Mouse (Mus musculus) thymus, adult 18-20 months (tissue): ENCODE results near the gene Nomo1.
A peak's percentile ranks its signal among the peaks of the same experiment; 100 is the strongest.

Experiments used
- DNase-seq, 2 experiments: peaks; one replicate each; pipeline ENCODE4 v3.0.0; 2022; ENCODE audit warnings: mixed read lengths in 2 of 2

Nomo1 gene

DNA sequence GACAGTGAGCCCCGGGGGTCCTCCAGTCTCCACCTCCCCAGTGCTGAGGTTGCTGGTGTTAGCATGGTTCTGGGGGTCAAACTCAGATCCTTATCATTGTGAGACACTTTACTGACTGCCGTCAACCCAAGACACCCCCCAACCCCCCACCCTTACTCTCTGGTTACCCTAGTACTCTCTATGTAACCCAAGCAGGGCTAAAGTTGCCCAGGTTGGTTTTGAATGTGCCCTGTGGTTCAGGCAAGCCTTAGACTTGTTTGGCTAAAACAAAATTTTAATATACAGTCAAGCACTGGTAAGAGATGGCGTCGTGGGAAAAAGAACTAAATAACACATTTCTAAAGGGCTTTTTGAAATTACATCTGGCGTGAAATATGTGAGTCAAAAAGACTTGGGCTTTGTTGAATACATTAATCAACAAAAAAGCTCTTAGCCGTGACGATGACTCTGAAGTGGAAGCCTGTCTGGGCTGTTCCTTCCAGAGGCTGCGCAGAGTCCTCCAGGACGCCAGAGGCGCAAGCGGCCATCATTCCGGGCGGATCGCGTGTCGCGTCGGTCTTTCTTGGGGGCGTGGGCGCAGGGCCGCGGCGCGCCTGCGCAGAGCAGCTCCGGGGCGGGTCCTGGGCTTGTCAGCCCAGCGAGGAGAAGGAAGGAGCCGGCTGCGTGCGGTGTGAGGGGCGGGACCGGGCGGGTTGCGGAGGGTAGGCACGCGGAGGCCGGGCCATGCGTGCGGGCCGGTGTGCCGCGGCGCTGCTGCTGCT is at the start of gene Nomo1:
Gene Nomo1 (plus strand): TSS at position 590 of the 761 bp plus-strand sequence.
- peak; percentile 88 to 93 for DNase-seq

DNA sequence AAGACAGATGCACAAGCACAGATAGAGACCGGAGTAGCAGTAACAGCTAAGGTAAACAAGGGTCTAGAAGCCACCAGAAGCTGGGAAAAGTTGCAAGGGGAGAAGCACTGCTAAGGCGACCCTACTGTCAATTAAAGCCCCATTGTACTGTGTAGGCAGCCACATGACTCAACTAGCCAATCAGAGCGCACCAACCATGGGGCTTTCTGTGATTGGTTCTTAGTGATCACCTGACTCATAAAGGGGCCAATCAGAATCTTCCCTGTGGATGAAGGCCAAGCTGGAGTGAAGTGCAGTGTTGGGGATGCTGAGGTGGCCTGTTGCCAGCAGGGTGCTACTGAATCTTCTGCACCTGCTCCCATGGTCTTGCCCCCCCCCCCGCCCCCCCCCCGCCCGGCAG is 46.6 kb upstream of the Nomo1 start:
- DNase-seq, result no peak

DNA sequence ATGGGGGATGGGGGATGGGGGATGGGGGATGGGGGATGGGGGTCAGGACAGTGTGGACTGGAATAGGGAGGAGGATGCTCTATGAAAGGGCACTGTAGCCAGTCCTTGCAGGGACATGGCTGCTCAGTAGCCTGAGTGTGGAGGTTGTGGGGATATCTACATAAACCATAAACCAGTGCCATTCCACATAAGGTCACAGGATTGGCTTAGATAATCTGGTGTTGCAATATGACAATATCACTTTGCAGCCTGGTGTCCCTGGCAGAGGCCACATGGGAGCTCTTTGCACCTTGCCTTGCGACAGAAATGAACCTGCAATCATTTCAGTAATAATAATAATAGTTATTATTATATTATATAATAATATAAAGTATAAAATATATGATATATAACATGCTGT is 45.2 kb upstream of the Nomo1 start:
- DNase-seq, result no peak

DNA sequence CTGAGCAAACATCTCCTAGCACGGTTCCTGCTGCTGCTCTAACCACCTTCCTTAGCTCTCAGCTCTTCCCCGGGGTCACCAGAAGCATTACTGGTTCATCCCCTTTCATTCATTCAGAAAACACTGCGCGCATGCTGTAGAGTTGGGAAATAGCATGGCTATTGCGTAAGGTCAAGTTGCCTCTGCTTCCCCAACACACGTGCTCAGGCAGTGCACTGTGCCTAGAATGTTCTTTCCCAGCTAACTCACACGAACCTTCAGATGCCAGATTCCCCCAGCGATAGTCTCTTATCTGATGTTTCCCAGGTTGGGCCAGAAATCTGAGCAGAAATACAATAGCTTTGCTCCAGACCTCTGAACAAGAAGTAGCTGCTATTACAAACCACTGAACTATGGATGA is 41.0 kb upstream of the Nomo1 start:
- DNase-seq, result no peak

DNA sequence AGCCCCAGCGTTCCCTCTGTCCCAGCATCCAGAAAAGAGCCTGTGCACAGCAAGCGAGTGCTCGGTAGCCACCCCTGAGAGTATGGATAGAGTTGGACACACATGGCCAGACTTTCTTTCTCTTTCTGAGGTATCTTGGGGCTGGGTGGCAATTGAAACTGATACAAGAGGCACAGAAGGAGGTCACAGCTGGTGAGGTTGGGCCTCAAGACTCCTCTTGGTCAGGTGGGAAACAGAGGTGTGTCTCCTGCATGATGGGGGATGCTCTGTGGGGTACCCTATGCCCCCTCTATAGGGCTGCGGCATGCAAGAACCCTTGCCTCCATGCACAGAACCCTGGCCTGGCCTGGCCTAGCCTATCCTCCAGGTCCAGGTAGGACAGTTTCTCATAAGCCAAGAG is 32.9 kb upstream of the Nomo1 start:
- DNase-seq, result no peak

DNA sequence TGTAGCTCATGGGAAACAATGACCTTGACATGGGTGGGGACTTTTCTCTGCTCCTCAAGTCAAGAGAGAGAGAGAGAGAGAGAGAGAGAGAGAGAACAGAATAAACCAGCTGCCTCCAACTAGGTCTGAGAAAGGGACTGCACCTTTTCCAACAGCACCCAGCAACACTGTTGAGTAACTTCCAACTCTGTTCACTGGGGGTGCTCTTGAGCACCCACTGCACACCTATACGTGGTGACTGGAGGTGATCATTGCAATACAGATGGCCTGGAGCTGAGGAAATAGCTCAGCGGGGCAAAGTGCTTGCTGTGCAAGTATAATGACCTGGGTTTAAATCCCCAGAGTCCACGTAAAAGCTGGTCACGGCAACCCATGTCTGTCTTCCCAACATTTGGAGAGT is 30.8 kb upstream of the Nomo1 start:
- DNase-seq, result no peak

DNA sequence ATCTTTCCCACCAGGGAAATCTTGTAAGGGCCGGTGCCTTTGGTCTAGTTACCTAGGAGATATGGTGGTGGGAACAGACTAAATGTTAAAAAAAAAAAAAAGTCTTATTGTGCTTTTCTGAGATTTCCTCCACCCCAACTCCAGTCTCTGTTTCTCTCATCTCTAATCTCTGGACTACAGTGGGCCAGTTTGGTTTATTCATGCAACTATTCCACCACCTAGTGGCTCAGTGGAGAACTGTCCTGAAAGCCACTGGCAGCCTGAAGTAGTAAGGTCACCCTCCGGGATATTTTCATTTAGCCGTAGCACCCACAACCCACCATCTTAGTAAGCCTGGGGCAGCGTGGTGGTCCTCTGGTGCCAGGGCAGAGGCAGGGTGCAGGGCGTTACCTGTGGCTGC is 23.9 kb upstream of the Nomo1 start:
- peak in 1 of 2 experiments; percentile 8 for DNase-seq

DNA sequence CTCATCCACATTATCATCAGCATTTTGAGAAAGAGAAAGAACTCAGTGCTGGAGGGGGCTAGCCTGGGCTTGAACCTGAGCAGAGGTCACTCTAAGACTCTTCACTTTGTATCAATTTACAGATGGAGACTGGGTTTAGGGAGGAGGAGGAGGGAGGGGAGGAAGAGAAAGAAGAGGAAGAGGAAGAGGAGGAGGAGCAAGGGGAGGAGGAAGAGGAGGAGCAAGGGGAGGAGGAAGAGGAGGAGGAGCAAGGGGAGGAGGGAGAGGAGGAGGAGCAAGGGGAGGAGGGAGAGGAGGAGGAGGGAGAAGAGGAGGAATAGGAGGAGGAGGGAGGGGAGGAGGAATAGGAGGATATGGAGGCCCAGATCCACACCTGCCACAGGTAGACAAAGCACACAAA is 21.4 kb upstream of the Nomo1 start:
- DNase-seq, result no peak

DNA sequence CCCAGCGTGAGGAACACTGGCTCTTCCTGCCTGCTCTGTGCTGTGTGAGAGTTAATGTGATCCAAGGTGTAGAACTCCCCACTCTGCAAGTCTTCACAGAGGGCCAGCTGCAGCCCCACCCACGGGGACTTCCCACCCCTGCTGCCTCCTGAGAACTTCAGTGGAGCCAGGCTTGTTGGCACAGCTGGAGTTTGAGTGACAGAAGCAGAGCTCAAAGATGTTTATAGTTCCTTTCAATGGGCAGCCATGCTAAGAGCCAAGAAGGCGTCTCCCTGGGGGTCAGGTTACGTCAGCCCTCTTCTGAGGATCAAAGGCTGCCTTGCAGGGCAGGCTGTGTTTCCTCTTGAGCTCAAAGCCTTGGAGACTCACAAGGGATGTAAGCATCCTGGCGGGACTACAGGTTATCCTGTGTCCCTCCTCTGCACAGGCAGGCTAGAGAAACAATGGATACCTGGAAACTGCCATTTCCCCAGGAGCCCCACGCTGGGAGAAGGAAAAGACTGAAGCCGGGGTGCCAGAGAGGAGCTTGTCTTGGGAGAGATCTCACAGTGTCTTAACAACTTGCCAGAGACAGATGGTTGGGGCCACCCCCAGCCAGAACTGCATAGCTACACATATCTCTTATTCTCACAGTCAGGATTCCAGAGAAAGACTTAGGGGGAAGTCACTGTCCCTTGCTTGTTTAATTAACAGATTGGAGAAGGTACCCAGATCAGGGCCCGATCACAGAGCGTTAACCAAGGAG is 20.1 kb upstream of the Nomo1 start:
- DNase-seq, result no peak

DNA sequence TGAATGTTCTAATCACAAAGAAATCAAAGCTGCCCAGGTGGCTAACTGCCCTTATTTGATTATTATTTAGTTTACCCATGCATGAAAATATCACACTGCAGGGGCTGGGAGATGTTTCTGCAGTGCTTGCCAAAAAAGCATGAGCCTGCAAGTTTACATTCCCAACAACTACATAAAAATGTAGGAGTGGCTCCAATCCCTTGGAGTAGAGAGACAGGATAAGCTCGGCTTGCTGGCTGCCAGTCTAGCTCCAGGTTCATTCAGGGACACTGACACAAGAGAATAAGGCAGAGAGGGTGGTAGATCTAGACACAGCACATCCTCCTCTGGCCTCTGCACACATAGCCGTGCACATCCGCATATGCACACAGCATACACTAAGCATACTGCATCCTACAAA is 13.9 kb upstream of the Nomo1 start:
- no peak for DNase-seq

DNA sequence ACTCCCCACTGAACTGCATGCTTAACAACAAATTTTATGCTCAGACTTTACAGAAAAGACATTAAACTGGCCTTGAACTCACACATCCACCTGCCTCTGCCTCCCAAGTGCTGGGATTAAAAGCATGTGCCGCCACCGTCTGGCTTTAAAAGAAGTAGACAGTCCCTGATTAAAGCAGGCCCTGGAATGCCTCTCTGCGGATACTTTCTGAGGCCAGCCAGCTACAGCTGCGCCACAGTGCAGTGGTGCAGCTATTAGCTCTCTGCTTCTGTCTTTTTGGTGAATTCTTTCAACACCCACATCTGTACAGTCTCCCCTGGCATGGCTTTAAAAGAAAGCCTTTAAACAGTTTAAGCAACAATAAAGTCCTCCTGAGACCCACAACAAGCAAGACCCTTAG is 11.5 kb upstream of the Nomo1 start:
- no peak for DNase-seq

DNA sequence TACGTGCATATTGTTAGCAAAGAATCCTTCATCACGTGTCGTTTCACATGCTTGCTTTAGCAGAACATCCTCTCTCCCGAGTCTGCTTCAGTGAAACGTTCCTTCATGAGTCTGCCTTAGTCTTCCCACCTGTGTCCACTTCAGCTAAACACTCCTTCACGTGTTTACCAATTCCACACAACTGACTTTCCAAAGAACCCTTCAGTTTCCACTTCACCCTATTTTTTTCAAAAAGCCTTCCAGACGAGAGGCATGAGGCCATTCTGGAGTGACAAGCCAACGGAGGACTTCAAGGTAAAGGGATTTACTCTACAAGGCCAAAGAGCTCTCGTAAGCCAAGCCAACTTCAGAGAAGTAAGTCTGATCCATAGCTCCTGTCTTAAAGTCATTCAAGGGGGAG is 8.1 kb upstream of the Nomo1 start:
- no peak for DNase-seq

DNA sequence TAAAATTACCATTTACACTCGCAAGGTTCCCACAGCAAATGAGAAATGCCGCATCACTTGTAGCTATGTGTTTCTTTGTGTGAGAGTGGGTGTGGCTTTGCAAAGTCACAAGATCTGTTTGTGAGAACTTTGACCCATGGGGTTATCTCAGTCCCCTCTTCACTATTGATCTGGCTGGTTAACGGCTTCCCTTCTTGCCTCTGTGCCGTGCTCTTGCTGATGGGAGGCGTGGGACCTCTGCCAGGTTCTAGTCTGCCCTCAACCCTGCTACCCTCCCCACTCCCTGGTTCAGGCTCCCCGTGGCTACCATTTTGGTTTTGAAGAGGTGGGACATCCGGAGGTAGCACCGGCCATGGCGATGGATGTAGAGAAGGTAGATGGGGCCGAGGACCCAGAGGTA is 4.8 kb upstream of the Nomo1 start:
- no peak for DNase-seq

DNA sequence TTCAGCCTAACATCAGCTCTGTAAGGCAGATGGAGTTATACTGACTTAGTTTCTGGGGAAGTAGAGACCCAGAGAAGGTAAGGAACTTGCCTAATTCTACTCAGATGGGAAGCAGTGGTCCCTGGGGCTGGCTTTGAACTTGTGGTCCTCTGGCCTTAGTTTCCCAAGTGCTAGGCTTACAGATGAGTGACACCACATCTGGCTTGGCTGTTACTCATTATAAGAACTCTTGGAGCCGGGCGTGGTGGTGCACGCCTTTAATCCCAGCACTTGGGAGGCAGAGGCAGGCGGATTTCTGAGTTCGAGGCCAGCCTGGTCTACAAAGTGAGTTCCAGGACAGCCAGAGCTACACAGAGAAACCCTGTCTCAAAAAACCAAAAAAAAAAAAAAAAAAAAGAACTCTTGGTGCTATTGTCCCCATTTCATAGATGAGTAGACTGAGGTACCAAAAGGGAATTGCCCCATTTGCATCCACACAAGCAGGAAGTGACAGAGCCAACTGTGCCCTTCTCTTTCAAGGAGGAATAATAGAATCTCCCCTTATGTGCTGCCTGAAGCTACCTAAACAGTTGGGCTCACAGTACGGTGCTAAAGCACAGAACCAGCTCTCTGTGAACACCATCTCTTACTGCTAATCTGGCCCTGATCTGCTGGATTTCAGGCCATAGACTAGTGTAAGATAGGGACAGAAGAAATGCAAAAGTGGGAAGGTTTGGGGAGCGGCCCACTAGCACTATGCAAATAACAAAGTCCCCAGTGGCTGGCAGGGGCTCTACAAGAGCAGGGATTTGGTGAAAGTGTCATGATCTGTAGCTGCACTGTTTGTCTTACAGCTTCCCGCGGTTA is 4.0 kb upstream of the Nomo1 start:
- DNase-seq, result no peak

DNA sequence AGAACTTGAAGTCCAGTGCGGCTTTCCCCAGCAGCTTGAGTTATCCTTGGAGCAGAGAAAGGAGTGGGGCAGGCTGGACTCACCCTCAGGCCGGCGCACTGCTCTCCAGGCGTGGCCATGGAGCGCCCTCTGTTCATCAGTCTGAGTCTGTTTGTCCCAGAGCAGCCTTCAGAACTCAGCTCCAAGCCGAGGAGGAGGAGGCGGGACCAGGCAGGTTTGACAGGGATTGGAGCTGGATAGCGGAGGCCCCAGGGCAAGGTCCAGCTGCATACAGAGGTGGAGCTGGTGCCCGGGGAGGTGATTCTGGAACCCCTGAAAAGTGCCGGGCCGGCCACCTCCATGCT is 3.4 kb upstream of the Nomo1 start, which contains the start of gene Abcc6:
Gene Abcc6 (minus strand): TSS at position 158 of the 344 bp plus-strand sequence.
- DNase-seq, result no peak

DNA sequence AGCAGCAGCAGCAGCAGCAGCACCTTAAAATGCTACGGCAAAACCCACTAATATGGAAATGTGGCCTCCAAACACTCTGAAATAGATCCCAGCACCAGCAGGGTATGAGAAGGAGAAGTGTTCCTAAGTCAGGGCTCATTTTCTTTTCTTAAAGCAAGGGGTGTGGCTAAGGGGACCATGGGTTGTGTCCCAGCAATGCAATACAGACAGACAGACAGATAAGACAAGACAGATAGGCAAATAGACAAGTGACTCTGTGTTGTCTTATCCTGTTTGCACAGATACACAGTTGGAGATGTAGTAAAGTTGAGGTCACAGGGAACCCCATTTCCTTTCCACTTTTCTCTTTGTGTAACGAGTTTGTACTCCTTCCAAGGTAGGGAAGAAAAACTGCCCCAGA is 2.4 kb upstream of the Nomo1 start:
- DNase-seq, result no peak

DNA sequence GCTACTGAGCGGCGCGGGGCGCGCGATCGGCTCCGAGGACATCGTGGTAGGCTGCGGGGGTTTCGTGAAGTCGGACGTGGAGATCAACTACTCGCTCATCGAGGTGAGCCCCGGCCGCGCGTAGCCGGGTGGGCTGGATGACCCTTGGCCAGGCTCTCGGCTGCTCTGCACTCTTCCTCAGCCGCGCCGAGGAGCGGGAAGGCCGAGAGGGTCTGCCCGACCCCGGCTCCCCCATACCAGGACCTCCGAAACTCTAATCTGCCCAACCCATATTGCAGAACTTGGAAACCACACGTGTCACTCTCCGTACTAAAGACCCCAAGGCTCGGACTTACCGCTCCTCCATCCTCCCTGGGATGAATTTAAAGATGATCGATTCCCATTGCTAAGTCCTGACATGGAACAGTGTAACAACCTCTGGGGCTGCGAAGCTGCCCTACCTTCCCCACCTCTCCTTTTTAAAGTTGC is 406 bp downstream of the Nomo1 start:
- DNase-seq, result no peak

DNA sequence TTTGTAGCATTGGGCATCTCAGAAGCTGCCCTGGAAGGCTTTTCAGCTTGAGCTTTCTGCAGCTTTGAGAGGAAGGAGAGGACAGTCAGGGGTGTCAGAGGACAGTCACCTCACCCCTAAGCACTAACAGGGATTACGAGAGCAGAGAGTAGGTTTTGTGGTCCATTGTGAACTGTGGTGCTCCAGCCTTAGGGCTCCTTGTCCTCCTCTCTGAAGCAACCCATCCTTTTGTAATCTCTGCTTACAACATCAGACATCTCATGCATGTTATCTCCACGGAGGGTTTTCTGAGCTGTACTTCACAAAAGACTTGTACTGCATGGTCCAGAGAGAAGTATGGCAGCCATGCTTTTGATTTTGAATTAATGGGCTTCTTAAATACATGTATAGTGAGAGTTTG is 1.5 kb downstream of the Nomo1 start:
- DNase-seq, result no peak

DNA sequence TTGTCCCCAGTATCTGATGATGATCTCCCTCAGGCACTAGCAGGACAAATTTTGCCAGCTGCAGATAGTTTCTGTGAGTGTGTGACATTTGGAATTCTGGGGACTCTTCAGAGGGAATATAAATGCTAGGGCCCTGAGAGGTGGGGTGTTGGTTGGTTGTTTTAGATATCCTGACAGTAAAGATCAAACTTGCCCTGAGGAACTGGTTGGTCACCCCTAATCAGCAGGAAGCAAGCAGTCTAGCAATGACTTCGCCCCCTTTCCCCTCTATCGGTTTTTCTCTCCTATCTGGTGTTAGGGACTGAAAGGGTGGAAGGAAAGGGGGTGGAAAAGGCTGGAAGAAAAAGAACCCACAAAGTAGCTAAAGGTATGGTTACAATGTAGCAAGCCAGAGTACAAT is 2.0 kb downstream of the Nomo1 start:
- no peak for DNase-seq

DNA sequence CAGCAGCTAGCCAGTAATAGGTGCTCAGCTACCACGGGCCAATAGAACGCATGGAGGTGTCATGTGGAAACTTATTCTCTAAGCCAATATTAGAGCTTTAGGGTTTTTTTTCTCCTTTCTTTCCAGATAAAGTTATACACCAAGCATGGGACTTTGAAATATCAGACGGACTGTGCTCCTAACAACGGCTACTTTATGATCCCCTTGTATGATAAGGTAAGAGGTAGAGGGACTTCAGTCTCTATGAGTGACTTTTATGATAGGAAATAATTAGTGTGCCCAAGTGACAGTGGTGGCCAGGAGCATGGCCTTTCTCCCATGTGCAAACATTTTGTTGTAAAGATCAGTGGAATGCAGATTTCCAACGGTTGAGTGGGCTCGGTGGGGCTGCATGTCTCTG is 3.9 kb downstream of the Nomo1 start:
- no peak for DNase-seq

DNA sequence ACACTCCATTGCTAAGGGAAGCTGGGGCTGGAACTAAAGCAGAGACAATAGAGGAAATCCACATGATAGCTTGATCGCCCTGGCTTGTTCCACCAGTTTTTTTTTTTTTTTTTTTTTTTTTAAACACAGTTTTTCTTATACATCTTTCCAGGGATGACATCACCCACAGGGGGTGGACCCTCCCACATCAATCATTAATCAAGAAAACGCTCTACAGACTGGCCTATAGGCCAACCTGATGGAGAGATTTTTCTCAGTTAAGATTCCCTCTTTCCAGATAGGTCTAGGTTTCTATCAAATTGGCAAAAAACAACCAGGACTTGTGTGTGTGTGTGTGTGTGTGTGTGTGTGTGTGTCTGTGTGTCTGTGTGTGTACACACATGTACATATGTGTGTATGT is 6.4 kb downstream of the Nomo1 start:
- no peak for DNase-seq

DNA sequence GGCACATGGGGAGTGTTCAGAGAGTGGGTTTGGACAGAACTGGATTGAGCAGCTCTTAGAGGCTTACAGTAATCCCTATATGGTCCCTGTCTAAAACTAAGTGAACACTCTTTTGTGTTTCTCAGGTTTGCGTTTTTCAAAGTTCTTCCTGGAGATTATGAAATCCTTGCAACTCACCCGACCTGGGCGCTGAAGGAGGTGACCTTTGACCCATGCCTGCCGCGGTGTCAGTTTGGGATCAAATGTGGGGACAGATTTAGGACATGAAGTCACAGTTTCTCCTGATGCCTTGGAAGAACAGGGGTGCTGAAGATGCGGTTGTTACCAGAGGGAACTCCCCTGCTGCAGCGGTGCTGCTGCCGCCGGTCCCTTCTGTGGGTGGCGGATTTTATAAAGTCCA is 10.6 kb downstream of the Nomo1 start:
- no peak for DNase-seq

DNA sequence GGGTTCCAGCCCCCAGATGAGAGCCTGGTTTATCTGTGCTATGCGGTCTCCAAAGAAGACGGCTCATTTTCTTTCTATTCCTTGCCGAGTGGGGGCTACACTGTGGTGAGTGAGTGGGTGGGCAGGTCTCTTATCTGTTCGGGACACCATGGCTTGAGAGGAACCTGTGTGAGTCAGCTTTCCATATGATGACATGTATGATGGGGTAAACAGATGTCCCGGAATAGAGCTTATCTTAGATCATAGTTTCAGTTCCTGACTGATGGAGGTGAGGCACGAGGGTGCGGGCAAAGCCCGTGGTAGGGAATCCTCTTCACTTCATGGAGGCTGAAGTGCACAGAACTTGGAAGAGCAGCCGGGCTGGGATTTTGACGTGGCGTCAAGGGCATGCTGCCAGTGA is 12.4 kb downstream of the Nomo1 start:
- DNase-seq, result no peak
